Comparison of ENCODE assay signal across 8 mouse cellular contexts in the genomic region with DNA sequence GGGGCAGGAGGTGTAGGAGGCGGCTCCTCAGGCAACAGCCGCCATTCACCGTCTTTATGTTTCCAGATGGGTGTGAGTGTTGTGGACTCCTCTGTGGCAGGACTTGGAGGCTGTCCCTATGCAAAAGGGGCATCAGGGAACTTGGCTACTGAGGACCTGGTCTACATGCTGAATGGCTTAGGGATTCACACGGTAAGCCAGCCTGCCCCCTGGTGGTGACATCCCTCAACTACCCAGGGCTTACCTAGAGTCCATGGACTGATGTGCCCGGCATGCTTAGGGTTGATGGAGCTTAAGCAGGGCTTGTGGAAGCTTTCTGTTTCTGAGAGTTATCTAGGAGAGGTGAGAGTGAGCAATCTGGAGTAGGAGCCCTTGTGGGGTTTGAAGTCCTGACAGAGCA. TPM values are rescaled to one million over a fixed set of nuclear protein-coding genes. Genes with fewer than 3 reads are reported as not detected.
A peak's percentile ranks its signal among the peaks of the same experiment; 100 is the strongest.
DNase-seq lines count a peak whose midpoint lies in the region; ATAC-seq and TF ChIP-seq lines count a peak whose summit lies in the region.

No protein-coding gene starts in this region.

- no peaks in the 10 kb centered on the region for H3K9me3 ChIP-seq in forebrain, embryonic 10.5 days
- H3K9me3 ChIP-seq in forebrain, embryonic 12.5 days = no peaks in the 10 kb centered on the region

- peaks cover 39% of the 10 kb centered on the region for H3K4me1 ChIP-seq in forebrain, embryonic 10.5 days
- peaks cover 20% of the 10 kb centered on the region for H3K4me1 ChIP-seq in forebrain, embryonic 12.5 days
- peaks cover 8% of the 10 kb centered on the region; the same call in 1 of the 2 replicates for H3K4me1 ChIP-seq in spleen, adult 2 months (ENCODE audit: control insufficient read depth, insufficient read depth, insufficient read length)

- H3K4me3 ChIP-seq in forebrain, embryonic 10.5 days = no peak overlapping the region
- no peak overlapping the region for H3K4me3 ChIP-seq in forebrain, embryonic 12.5 days (replicated peaks)
- H3K4me3 ChIP-seq in layer of hippocampus, adult 2 months = no peak overlapping the region
- H3K4me3 ChIP-seq in spleen, adult 2 months (ENCODE audit: extremely low read depth, insufficient read depth, insufficient read length) = no peak overlapping the region

- peak; percentile 79 for DNase-seq in forebrain, embryonic 10.5 days (ENCODE audit: extremely low spot score, low spot score)
- DNase-seq in c-Kit-positive CD71-negative TER-119-negative erythroid progenitor cells, embryonic 14.5 days (ENCODE audit: low read depth) = peak; percentile 88
- DNase-seq in frontal cortex, postnatal 25 days (ENCODE audit: low spot score in 2 of 2) = peak; percentile 77 to 79
- DNase-seq in layer of hippocampus, adult 2 months (ENCODE audit: low spot score in 2 of 2) = peak; percentile 61 to 82
- DNase-seq in lung, postnatal 4 days = peak; percentile 72 to 86
- DNase-seq in spleen, adult 2 months (ENCODE audit: low read depth in 1 of 2, low spot score in 2 of 2) = peak; percentile 65 to 81

- WGBS in forebrain, embryonic 10.5 days = 29% methylated on average over 5 of the region's 5 CpGs
- 19% methylated on average over 5 of the region's 5 CpGs for WGBS in forebrain, embryonic 12.5 days
- WGBS in spleen, adult 2 months = 46% methylated on average over 5 of the region's 5 CpGs

- ATAC-seq in forebrain, embryonic 12.5 days (ENCODE audit: low FRiP score) = no peak
- peak; percentile 46 for ATAC-seq in CD4-positive, CD25-positive, alpha-beta regulatory T cell, adult 4 months

- H3K27me3 ChIP-seq in forebrain, embryonic 10.5 days (ENCODE audit: poor library complexity, severe bottlenecking) = 0 out of 2 replicates have a peak, but pooled peaks cover 6% of the 10 kb centered on the region
- H3K27me3 ChIP-seq in forebrain, embryonic 12.5 days = no peaks in the 10 kb centered on the region; the same call in 1 of the 2 replicates
- no peaks in the 10 kb centered on the region for H3K27me3 ChIP-seq in spleen, adult 2 months (ENCODE audit: control insufficient read depth, insufficient read depth, low read length)

- peaks cover 49% of the 10 kb centered on the region for H3K36me3 ChIP-seq in forebrain, embryonic 10.5 days (replicated peaks)
- H3K36me3 ChIP-seq in forebrain, embryonic 12.5 days (replicated peaks) = peaks cover 27% of the 10 kb centered on the region
- H3K36me3 ChIP-seq in spleen, adult 2 months (ENCODE audit: control insufficient read depth, insufficient read depth, low read length) = peaks cover 22% of the 10 kb centered on the region

- no peak overlapping the region for H3K9ac ChIP-seq in forebrain, embryonic 12.5 days

- TF ChIP-seq POLR2A in spleen, adult 2 months (IDR thresholded peaks at IDR 0.05; ENCODE audit: low read depth, low read length) = no peak

- no peak overlapping the region for H3K27ac ChIP-seq in forebrain, embryonic 10.5 days
- H3K27ac ChIP-seq in forebrain, embryonic 12.5 days = no peak overlapping the region; the same call in 1 of the 2 replicates
- no peak overlapping the region for H3K27ac ChIP-seq in layer of hippocampus, adult 2 months
- H3K27ac ChIP-seq in spleen, adult 2 months (ENCODE audit: insufficient read depth, low read length) = no peak overlapping the region

- H3K4me2 ChIP-seq in forebrain, embryonic 12.5 days = no peak overlapping the region

- TF ChIP-seq CTCF in layer of hippocampus, adult 2 months (conservative IDR thresholded peaks at IDR 0.05) = peak; percentile 96
- peak; percentile 86; the same call in 1 of the 2 replicates for TF ChIP-seq CTCF in spleen, adult 2 months (IDR thresholded peaks at IDR 0.05; ENCODE audit: extremely low read depth, insufficient read depth, insufficient read length, insufficient replicate concordance)

RNA-seq across cellular contexts. Expression of gene Gale, which starts 2.8 kb away (rescaled TPM):
- 39.7 and 41.0 TPM in 2 replicates for polyA plus RNA-seq in forebrain, embryonic 10.5 days (2016; fragmentation: Nextera tagmentation; extraction: Ambion mirVana)
- 28.3 and 30.9 TPM in 2 replicates for polyA plus RNA-seq in forebrain, embryonic 12.5 days (2016; fragmentation: Nextera tagmentation; extraction: Ambion mirVana)
- polyA plus RNA-seq in CD4-positive, CD25-positive, alpha-beta regulatory T cell, adult 4 months (2017; shearing (Covaris generic)) = 10 to 100 TPM; 16.2 to 24.8 TPM
- 10 to 100 TPM; 22.6 to 23.8 TPM for total RNA-seq in layer of hippocampus, adult 2 months (2021)
- polyA plus RNA-seq in spleen, adult 2 months (2012; rRNA removed) = 10.6 and 13.8 TPM in 2 replicates

RNA-seq across cellular contexts. Expression of gene Lypla2, which starts 11.7 kb away (rescaled TPM):
- polyA plus RNA-seq in forebrain, embryonic 10.5 days (2016; fragmentation: Nextera tagmentation; extraction: Ambion mirVana) = 204 and 210 TPM in 2 replicates
- 153 and 161 TPM in 2 replicates for polyA plus RNA-seq in forebrain, embryonic 12.5 days (2016; fragmentation: Nextera tagmentation; extraction: Ambion mirVana)
- polyA plus RNA-seq in CD4-positive, CD25-positive, alpha-beta regulatory T cell, adult 4 months (2017; shearing (Covaris generic)) = 10 to 100 TPM; 63.0 to 72.0 TPM
- total RNA-seq in layer of hippocampus, adult 2 months (2021) = 100 to 1,000 TPM in 1 of 2 experiments, 10 to 100 TPM in 1; 95.3 to 103 TPM
- polyA plus RNA-seq in spleen, adult 2 months (2012; rRNA removed) = 115 and 178 TPM in 2 replicates

RNA-seq across cellular contexts. Expression of gene Hmgcl, which starts 14.5 kb away (rescaled TPM):
- 65.0 and 65.4 TPM in 2 replicates for polyA plus RNA-seq in forebrain, embryonic 10.5 days (2016; fragmentation: Nextera tagmentation; extraction: Ambion mirVana)
- polyA plus RNA-seq in forebrain, embryonic 12.5 days (2016; fragmentation: Nextera tagmentation; extraction: Ambion mirVana) = 52.3 and 55.8 TPM in 2 replicates
- polyA plus RNA-seq in CD4-positive, CD25-positive, alpha-beta regulatory T cell, adult 4 months (2017; shearing (Covaris generic)) = 100 to 1,000 TPM in 1 of 2 experiments, 10 to 100 TPM in 1; 73.7 to 104 TPM
- 10 to 100 TPM; 35.2 to 36.1 TPM for total RNA-seq in layer of hippocampus, adult 2 months (2021)
- polyA plus RNA-seq in spleen, adult 2 months (2012; rRNA removed) = 27.9 and 32.4 TPM in 2 replicates

RNA-seq across cellular contexts. Expression of gene Pithd1, which starts 26.3 kb away (rescaled TPM):
- polyA plus RNA-seq in forebrain, embryonic 10.5 days (2016; fragmentation: Nextera tagmentation; extraction: Ambion mirVana) = 73.6 and 75.8 TPM in 2 replicates
- polyA plus RNA-seq in forebrain, embryonic 12.5 days (2016; fragmentation: Nextera tagmentation; extraction: Ambion mirVana) = 60.2 and 64.6 TPM in 2 replicates
- 1 to 10 TPM; 9.3 to 9.7 TPM for polyA plus RNA-seq in CD4-positive, CD25-positive, alpha-beta regulatory T cell, adult 4 months (2017; shearing (Covaris generic))
- total RNA-seq in layer of hippocampus, adult 2 months (2021) = 10 to 100 TPM; 80.6 to 86.0 TPM
- polyA plus RNA-seq in spleen, adult 2 months (2012; rRNA removed) = 31.0 and 48.2 TPM in 2 replicates

RNA-seq across cellular contexts. Expression of gene Fuca1, which starts 40.2 kb away (rescaled TPM):
- polyA plus RNA-seq in forebrain, embryonic 10.5 days (2016; fragmentation: Nextera tagmentation; extraction: Ambion mirVana) = 46.4 and 52.4 TPM in 2 replicates
- 38.1 and 45.0 TPM in 2 replicates for polyA plus RNA-seq in forebrain, embryonic 12.5 days (2016; fragmentation: Nextera tagmentation; extraction: Ambion mirVana)
- 10 to 100 TPM; 83.9 to 95.9 TPM for polyA plus RNA-seq in CD4-positive, CD25-positive, alpha-beta regulatory T cell, adult 4 months (2017; shearing (Covaris generic))
- total RNA-seq in layer of hippocampus, adult 2 months (2021) = 10 to 100 TPM; 39.4 to 39.7 TPM
- polyA plus RNA-seq in spleen, adult 2 months (2012; rRNA removed) = 45.7 TPM in 2 replicates
